Mouse (Mus musculus): ENCODE results near the gene Plekha7.

Gene Plekha7

GRCm38 (mm10) chr7:116287959-116288358 lies 20.2 kb downstream of the Plekha7 start:
- no peak for DNase-seq

GRCm38 (mm10) chr7:116286611-116287355 lies 21.4 kb downstream of the Plekha7 start:
- peak; percentile 53 for DNase-seq

- DNase-seq: peak; percentile 46
Observed at GRCm38 (mm10) chr7:116286173-116286572, 22.0 kb downstream of the Plekha7 start.

- no peak for DNase-seq
Observed at GRCm38 (mm10) chr7:116285216-116285615, 23.0 kb downstream of the Plekha7 start.

GRCm38 (mm10) chr7:116282755-116283154 lies 25.4 kb downstream of the Plekha7 start:
- no peak for DNase-seq

- DNase-seq: no peak
Observed at GRCm38 (mm10) chr7:116280126-116280525, 28.1 kb downstream of the Plekha7 start.

GRCm38 (mm10) chr7:116278280-116278679 lies 29.9 kb downstream of the Plekha7 start:
- DNase-seq: no peak

GRCm38 (mm10) chr7:116276315-116276714 lies 31.9 kb downstream of the Plekha7 start:
- DNase-seq: peak; percentile 40

GRCm38 (mm10) chr7:116273111-116273510 lies 35.1 kb downstream of the Plekha7 start:
- DNase-seq: peak; percentile 59

- DNase-seq: no peak
Observed at GRCm38 (mm10) chr7:116269501-116269995, 38.6 kb downstream of the Plekha7 start.

- DNase-seq: no peak
Observed at GRCm38 (mm10) chr7:116268113-116268926, 39.9 kb downstream of the Plekha7 start.

GRCm38 (mm10) chr7:116263281-116263680 lies 44.9 kb downstream of the Plekha7 start:
- DNase-seq: no peak

GRCm38 (mm10) chr7:116262508-116262907 lies 45.7 kb downstream of the Plekha7 start:
- DNase-seq: no peak

- peak; percentile 64 for DNase-seq
Observed at GRCm38 (mm10) chr7:116262101-116262500, 46.1 kb downstream of the Plekha7 start.

- DNase-seq: peak; percentile 18
Observed at GRCm38 (mm10) chr7:116260826-116261615, 47.2 kb downstream of the Plekha7 start.

- DNase-seq: no peak
Observed at GRCm38 (mm10) chr7:116258464-116259185, 49.6 kb downstream of the Plekha7 start.

- no peak for DNase-seq
Observed at GRCm38 (mm10) chr7:116257953-116258352, 50.2 kb downstream of the Plekha7 start.

- DNase-seq: no peak
Observed at GRCm38 (mm10) chr7:116255664-116256063, 52.5 kb downstream of the Plekha7 start.

GRCm38 (mm10) chr7:116254660-116255059 lies 53.5 kb downstream of the Plekha7 start:
- DNase-seq: no peak

- DNase-seq: no peak
Observed at GRCm38 (mm10) chr7:116252470-116252869, 55.7 kb downstream of the Plekha7 start.

GRCm38 (mm10) chr7:116251516-116251915 lies 56.7 kb downstream of the Plekha7 start:
- no peak for DNase-seq

GRCm38 (mm10) chr7:116248536-116248935 lies 59.6 kb downstream of the Plekha7 start:
- no peak for DNase-seq
